Mouse (Mus musculus) monocyte, adult 5-6 weeks (primary cell): ENCODE measurements around the gene Foxk1. TPM values are rescaled to one million over a fixed set of nuclear protein-coding genes. Genes with fewer than 3 reads are reported as not detected.

Source experiments
- ATAC-seq: fragments of 153-309, 156-312 bp; replicated peaks from 2 replicates; pipeline ENCODE4 v1.8.0; 2017; ENCODE audit warnings: mild to moderate bottlenecking; ENCODE audit not compliant: low TSS enrichment, insufficient number of reproducible peaks, severe bottlenecking, poor library complexity, low FRiP score
- total RNA-seq: library from RNA; stranded (forward); fragments of 200-1000, 200-491, 200-594 nt; gene quantifications from 3 replicates; pipeline ENCODE4 v1.2.3, GENCODE M21; 2017

The Foxk1 gene
- total RNA-seq, 1 experiment from 2014 or later: 17.6 TPM

GRCm38 (mm10) chr5:142413723-142414445, 12.6 kb downstream of the Foxk1 start:
- ATAC-seq: no peak

GRCm38 (mm10) chr5:142415401-142415800, 14.1 kb downstream of the Foxk1 start:
- no peak for ATAC-seq

GRCm38 (mm10) chr5:142416070-142416775, 14.9 kb downstream of the Foxk1 start:
- ATAC-seq: no peak

GRCm38 (mm10) chr5:142417104-142417503, 15.8 kb downstream of the Foxk1 start:
- no peak for ATAC-seq

- ATAC-seq: no peak
Observed at GRCm38 (mm10) chr5:142417876-142418275, 16.6 kb downstream of the Foxk1 start.

GRCm38 (mm10) chr5:142418419-142418818, 17.1 kb downstream of the Foxk1 start:
- no peak for ATAC-seq

GRCm38 (mm10) chr5:142420317-142420716, 19.0 kb downstream of the Foxk1 start:
- no peak for ATAC-seq

- ATAC-seq: no peak
Observed at GRCm38 (mm10) chr5:142420920-142421319, 19.6 kb downstream of the Foxk1 start.

GRCm38 (mm10) chr5:142421886-142422285, 20.6 kb downstream of the Foxk1 start:
- no peak for ATAC-seq

GRCm38 (mm10) chr5:142423141-142423540, 21.8 kb downstream of the Foxk1 start:
- ATAC-seq: no peak

- ATAC-seq: no peak
Observed at GRCm38 (mm10) chr5:142423701-142424100, 22.4 kb downstream of the Foxk1 start.

GRCm38 (mm10) chr5:142424627-142425349, 23.5 kb downstream of the Foxk1 start:
- ATAC-seq: peak; percentile 77

- ATAC-seq: no peak
Observed at GRCm38 (mm10) chr5:142426476-142426875, 25.2 kb downstream of the Foxk1 start.

- no peak for ATAC-seq
Observed at GRCm38 (mm10) chr5:142427876-142428275, 26.6 kb downstream of the Foxk1 start.

- no peak for ATAC-seq
Observed at GRCm38 (mm10) chr5:142428691-142429090, 27.4 kb downstream of the Foxk1 start.

- no peak for ATAC-seq
Observed at GRCm38 (mm10) chr5:142431029-142431428, 29.7 kb downstream of the Foxk1 start.

GRCm38 (mm10) chr5:142431811-142432434, 30.6 kb downstream of the Foxk1 start:
- ATAC-seq: no peak

GRCm38 (mm10) chr5:142432695-142433094, 31.4 kb downstream of the Foxk1 start:
- no peak for ATAC-seq

- ATAC-seq: no peak
Observed at GRCm38 (mm10) chr5:142434052-142434451, 32.8 kb downstream of the Foxk1 start.
